Mouse (Mus musculus) midbrain, postnatal 0 days (tissue): Measurements from ENCODE around the gene Spats1. TPM values are rescaled to one million over a fixed set of nuclear protein-coding genes. Genes with fewer than 3 reads are reported as not detected.
A peak's percentile ranks its signal among the peaks of the same experiment; 100 is the strongest.

Experiments
- ATAC-seq: fragments of 200-750 bp; cut with Nextera tagmentation; 2 replicates; pipeline ENCODE4 v1.8.0; 2017; ENCODE audit warnings: moderate number of reproducible peaks, mild to moderate bottlenecking, moderate TSS enrichment, moderate library complexity; ENCODE audit not compliant: low FRiP score
- DNase-seq: peaks from one replicate; pipeline ENCODE4 v3.0.0-alpha.2; 2015; ENCODE audit warnings: low spot score
- H3K27ac ChIP-seq: fragments of 300-500 bp; sonication (generic); 2 replicates; pipeline ENCODE4 v1.5.1; 2014; ENCODE audit warnings: low read depth, mild to moderate bottlenecking, low read length, mixed read lengths
- H3K27me3 ChIP-seq: fragments of 300-500 bp; sonication (generic); 2 replicates; pipeline ENCODE4 v1.6.1; 2014; ENCODE audit warnings: low read length, control low read depth, mixed read lengths; ENCODE audit not compliant: insufficient read depth
- H3K36me3 ChIP-seq: fragments of 300-500 bp; sonication (generic); 2 replicates; pipeline ENCODE4 v1.6.1; 2014; ENCODE audit warnings: low read length, control low read depth, mixed read lengths; ENCODE audit not compliant: insufficient read depth
- H3K4me1 ChIP-seq: fragments of 300-500 bp; sonication (generic); 2 replicates; pipeline ENCODE4 v1.6.1; 2014; ENCODE audit warnings: mild to moderate bottlenecking, control low read depth, antibody characterized with exemption, low read length, mixed read lengths; ENCODE audit not compliant: insufficient read depth
- H3K4me2 ChIP-seq: fragments of 300-500 bp; sonication (generic); 2 replicates; pipeline ENCODE4 v1.6.1; 2014; ENCODE audit warnings: low read depth, mild to moderate bottlenecking, low read length, mixed read lengths; ENCODE audit not compliant: poor library complexity, severe bottlenecking
- H3K4me3 ChIP-seq: fragments of 300-500 bp; sonication (generic); 2 replicates; pipeline ENCODE4 v1.5.1; 2014; ENCODE audit warnings: low read depth, mild to moderate bottlenecking, low read length, moderate library complexity
- H3K9ac ChIP-seq: fragments of 300-500 bp; sonication (generic); replicated peaks from 2 replicates; pipeline ENCODE4 v1.6.1; 2014; ENCODE audit warnings: mild to moderate bottlenecking, low read length, moderate library complexity, mixed read lengths; ENCODE audit not compliant: poor library complexity, severe bottlenecking
- H3K9me3 ChIP-seq: fragments of 300-500 bp; sonication (generic); 2 replicates; pipeline ENCODE4 v1.6.1; 2016; ENCODE audit warnings: low read length, control low read depth
- CTCF ChIP-seq: IDR thresholded peaks from 2 replicates; pipeline ENCODE4 v1.5.1; 2016; ENCODE audit warnings: antibody characterized with exemption, mild to moderate bottlenecking
- WGBS: fragments of 180-500 bp; shearing (Covaris S2); extraction: QIAGEN DNeasy Blood & Tissue Kit; methylation state at CpG from one replicate; pipeline ENCODE4 v1.1.7; 2014; 5-methylcytosine and 5-hydroxymethylcytosine counted together
- polyA plus RNA-seq: library from polyadenylated mRNA; unstranded; fragments of >200 nt; fragmentation: Nextera tagmentation; extraction: Ambion mirVana; gene quantifications from 2 replicates; pipeline ENCODE4 v1.2.1, GENCODE M21; 2015
- total RNA-seq: library from RNA; depleted of rRNA; stranded (reverse); fragments of >200 nt; gene quantifications from 2 replicates; pipeline ENCODE4 v1.2.3, GENCODE M21; 2014; rRNA removed

Gene Spats1
- total RNA-seq (2.3 and 5.8 TPM in 2 replicates), polyA plus RNA-seq (3.4 and 3.6 TPM in 2 replicates)

- Histone ChIP-seq H3K27ac (peak within 1 kb of the TSS; percentile 80), H3K4me2 (peak within 1 kb of the TSS; percentile 61), H3K4me3 (peak within 1 kb of the TSS; percentile 35), H3K4me1 (no peaks in the 10 kb centered on the region), H3K9ac (peak within 1 kb of the TSS; percentile 53), H3K27me3 (no peaks in the 10 kb centered on the region), H3K9me3 (no peaks in the 10 kb centered on the region), H3K36me3 (no peaks in the 10 kb centered on the region)
- whole genome bisulfite sequencing: 3% methylated on average over 30 of the region's 30 CpGs
- peak; percentile 26; the same call in 1 of the 2 replicates for TF ChIP-seq CTCF
- ATAC-seq: peak; percentile 91
- DNase-seq: peak; percentile 90
These were observed at the start of gene Spats1 for GRCm38 (mm10) chr17:45474669-45475465. Gene Spats1 (minus strand): TSS chr17:45475415.

GRCm38 (mm10) chr17:45524961-45525360, 49.7 kb upstream of the Spats1 start:
- ATAC-seq (no peak), DNase-seq (peak; percentile 59)
- 69% methylated on average over 4 of the region's 4 CpGs for WGBS
- H3K9ac ChIP-seq: no peak overlapping the region
- H3K9me3 ChIP-seq: no peaks in the 10 kb centered on the region
- peaks cover 8% of the 10 kb centered on the region; the same call in 1 of the 2 replicates for H3K27me3 ChIP-seq
- no peaks in the 10 kb centered on the region for H3K36me3 ChIP-seq
- no peak for TF ChIP-seq CTCF
- no peak overlapping the region for H3K27ac ChIP-seq
- no peak overlapping the region for H3K4me3 ChIP-seq
- peaks cover 5% of the 10 kb centered on the region; the same call in 1 of the 2 replicates for H3K4me1 ChIP-seq
- H3K4me2 ChIP-seq: no peak overlapping the region

GRCm38 (mm10) chr17:45523263-45523662, 48.0 kb upstream of the Spats1 start, which contains the start of gene Tcte1:
Gene Tcte1 (plus strand): TSS chr17:45523434.
- Histone ChIP-seq H3K27ac (peak within 1 kb of the TSS; percentile 32; the same call in 1 of the 2 replicates), H3K36me3 (peaks cover 10% of the 10 kb centered on the region), H3K9ac (peak within 1 kb of the TSS; percentile 57), H3K4me2 (peak within 1 kb of the TSS; percentile 69), H3K4me1 (peaks cover 5% of the 10 kb centered on the region; the same call in 1 of the 2 replicates), H3K27me3 (peaks cover 8% of the 10 kb centered on the region; the same call in 1 of the 2 replicates), H3K4me3 (peak within 1 kb of the TSS; percentile 36), H3K9me3 (no peaks in the 10 kb centered on the region)
- DNase-seq (peak; percentile 74), ATAC-seq (peak; percentile 42; the same call in 1 of the 2 replicates)
- WGBS: under 1% methylated on average over 20 of the region's 21 CpGs
- TF ChIP-seq CTCF: no peak; the same call in 1 of the 2 replicates

- H3K4me1 ChIP-seq: peaks cover 5% of the 10 kb centered on the region; the same call in 1 of the 2 replicates
- H3K36me3 ChIP-seq: peaks cover 20% of the 10 kb centered on the region
- H3K9me3 ChIP-seq: no peaks in the 10 kb centered on the region
- no peak for TF ChIP-seq CTCF
- DNase-seq (no peak), ATAC-seq (no peak)
- H3K27ac ChIP-seq: no peak overlapping the region
- 82% methylated on average over 11 of the region's 11 CpGs for WGBS
- H3K27me3 ChIP-seq: peaks cover 8% of the 10 kb centered on the region; the same call in 1 of the 2 replicates
- no peak overlapping the region for H3K9ac ChIP-seq
- no peak overlapping the region for H3K4me3 ChIP-seq
- H3K4me2 ChIP-seq: no peak overlapping the region
These were observed 44.9 kb upstream of the Spats1 start for GRCm38 (mm10) chr17:45520136-45520535.

GRCm38 (mm10) chr17:45518766-45519475, 43.7 kb upstream of the Spats1 start:
- H3K4me3 ChIP-seq: no peak overlapping the region
- no peak overlapping the region for H3K4me2 ChIP-seq
- no peaks in the 10 kb centered on the region for H3K9me3 ChIP-seq
- ATAC-seq (no peak; the same call in 1 of the 2 replicates), DNase-seq (peak; percentile 79)
- peaks cover 5% of the 10 kb centered on the region; the same call in 1 of the 2 replicates for H3K4me1 ChIP-seq
- no peak overlapping the region for H3K27ac ChIP-seq
- no peaks in the 10 kb centered on the region for H3K27me3 ChIP-seq
- 87% methylated on average over 12 of the region's 12 CpGs for WGBS
- H3K9ac ChIP-seq: no peak overlapping the region
- H3K36me3 ChIP-seq: peaks cover 20% of the 10 kb centered on the region
- no peak for TF ChIP-seq CTCF
